Mouse (Mus musculus) limb, embryonic 14.5 days (tissue): ENCODE measurements at regions not wholly inside any gene's neighbourhood (a gene's known extent, or its start where the extent isn't known, plus 50 kb on each side); places are given as distances from the start of the nearest gene placed in this dataset.

Experiments used
- ATAC-seq: fragments of 200-750 bp; cut with Nextera tagmentation; 2 replicates; pipeline ENCODE4 v1.8.0; 2017; ENCODE audit warnings: low read depth, moderate number of reproducible peaks, moderate TSS enrichment; ENCODE audit not compliant: low FRiP score
- DNase-seq: peaks from one replicate; pipeline ENCODE4 v3.0.0-alpha.2; 2015; ENCODE audit warnings: low spot score
- H3K27ac ChIP-seq: fragments of 300-500 bp; sonication (generic); replicated peaks from 2 replicates; pipeline ENCODE4 v1.5.1; 2014; ENCODE audit warnings: low read depth, mild to moderate bottlenecking, low read length, moderate library complexity, mixed read lengths
- H3K27me3 ChIP-seq: fragments of 300-500 bp; sonication (generic); 2 replicates; pipeline ENCODE4 v1.6.1; 2014; ENCODE audit warnings: low read length, mixed read lengths; ENCODE audit not compliant: control insufficient read depth, insufficient read depth
- H3K36me3 ChIP-seq: fragments of 300-500 bp; sonication (generic); 2 replicates; pipeline ENCODE4 v1.6.1; 2014; ENCODE audit warnings: mild to moderate bottlenecking, low read length, moderate library complexity, mixed read lengths; ENCODE audit not compliant: control insufficient read depth, insufficient read depth
- H3K4me1 ChIP-seq: fragments of 300-500 bp; sonication (generic); 2 replicates; pipeline ENCODE4 v1.6.1; 2014; ENCODE audit warnings: antibody characterized with exemption, low read length, mixed read lengths; ENCODE audit not compliant: control insufficient read depth, insufficient read depth
- H3K4me2 ChIP-seq: fragments of 300-500 bp; sonication (generic); replicated peaks from 2 replicates; pipeline ENCODE4 v1.6.1; 2014; ENCODE audit warnings: low read depth, mild to moderate bottlenecking, low read length, moderate library complexity; ENCODE audit not compliant: severe bottlenecking
- H3K4me3 ChIP-seq: fragments of 300-500 bp; sonication (generic); replicated peaks from 2 replicates; pipeline ENCODE4 v1.5.1; 2014; ENCODE audit warnings: low read length
- H3K9ac ChIP-seq: fragments of 300-500 bp; sonication (generic); 2 replicates; pipeline ENCODE4 v1.6.1; 2014; ENCODE audit warnings: mild to moderate bottlenecking, low read depth, low read length, moderate library complexity; ENCODE audit not compliant: severe bottlenecking
- H3K9me3 ChIP-seq: fragments of 300-500 bp; sonication (generic); 2 replicates; pipeline ENCODE4 v1.6.1; 2016; ENCODE audit warnings: low read length; ENCODE audit not compliant: control insufficient read depth
- POLR2A ChIP-seq: fragments of 200-500 bp; IDR thresholded peaks from 2 replicates; pipeline ENCODE4 v1.8.0; 2012; ENCODE audit warnings: inconsistent platforms, mild to moderate bottlenecking, moderate library complexity, borderline replicate concordance; ENCODE audit not compliant: insufficient read depth, insufficient read length; ENCODE audit errors: extremely low read depth
- WGBS: fragments of 180-500 bp; shearing (Covaris S2); extraction: QIAGEN DNeasy Blood & Tissue Kit; methylation state at CpG from one replicate; pipeline ENCODE4 v1.1.7; 2014; 5-methylcytosine and 5-hydroxymethylcytosine counted together

- Histone ChIP-seq H3K4me1 (no peaks in the 10 kb centered on the region), H3K9me3 (no peaks in the 10 kb centered on the region), H3K9ac (no peak overlapping the region), H3K27me3 (no peaks in the 10 kb centered on the region), H3K4me2 (no peak overlapping the region), H3K27ac (no peak overlapping the region), H3K36me3 (no peaks in the 10 kb centered on the region), H3K4me3 (no peak overlapping the region)
- no peak for ATAC-seq
- TF ChIP-seq POLR2A = no peak
- no peak for DNase-seq
- WGBS = 53% methylated on average over 2 of the region's 2 CpGs
Observed at GRCm38 (mm10) chr2:8468989-8469388, 959.6 kb upstream of the Celf2 start.

- Histone ChIP-seq H3K27ac (no peak overlapping the region), H3K27me3 (no peaks in the 10 kb centered on the region), H3K36me3 (no peaks in the 10 kb centered on the region), H3K9ac (no peak overlapping the region), H3K4me3 (no peak overlapping the region), H3K9me3 (no peaks in the 10 kb centered on the region), H3K4me1 (no peaks in the 10 kb centered on the region), H3K4me2 (no peak overlapping the region)
- no peak for ATAC-seq
- TF ChIP-seq POLR2A = no peak
- no peak for DNase-seq
Observed at GRCm38 (mm10) chr2:8468351-8468750, 959.0 kb upstream of the Celf2 start.

GRCm38 (mm10) chr2:8467531-8468203 is 958.3 kb upstream of the Celf2 start:
- ATAC-seq (no peak), DNase-seq (no peak)
- Histone ChIP-seq H3K27ac (no peak overlapping the region), H3K36me3 (no peaks in the 10 kb centered on the region), H3K9ac (no peak overlapping the region), H3K4me1 (no peaks in the 10 kb centered on the region), H3K4me3 (no peak overlapping the region), H3K27me3 (no peaks in the 10 kb centered on the region), H3K4me2 (no peak overlapping the region), H3K9me3 (no peaks in the 10 kb centered on the region)
- 72% methylated on average over 2 of the region's 2 CpGs for WGBS
- TF ChIP-seq POLR2A = no peak

DNA sequence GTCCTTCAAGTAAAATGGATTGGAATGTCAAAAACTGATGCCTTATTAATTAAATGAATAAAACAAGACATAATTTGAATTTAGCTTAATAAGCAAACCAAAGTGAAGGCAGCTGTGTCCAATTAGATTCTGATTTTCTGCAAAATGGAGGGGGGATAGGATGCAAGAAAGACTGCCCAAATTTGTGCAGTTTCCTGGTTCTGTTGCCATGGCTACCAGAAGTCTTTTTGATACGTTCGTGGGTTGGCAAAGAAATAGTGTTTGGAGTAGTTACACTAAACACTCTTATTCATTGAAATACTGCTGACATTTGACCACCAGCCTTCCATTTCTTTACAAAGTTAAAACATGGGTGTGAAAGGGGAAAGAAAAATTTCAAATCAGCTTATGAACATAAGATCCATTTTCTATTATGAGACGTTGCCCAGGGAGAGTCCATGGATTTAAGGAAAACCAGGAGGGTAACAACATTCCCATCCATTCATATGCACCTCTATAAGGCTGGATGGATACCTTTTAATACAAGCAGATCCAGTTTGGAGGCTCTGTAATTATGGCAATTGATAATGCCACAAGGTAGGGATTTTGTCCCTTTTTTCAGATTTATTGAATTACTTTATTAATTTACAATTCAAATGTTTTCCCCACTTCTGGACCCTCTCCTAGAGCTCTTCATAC is 943.3 kb upstream of the Celf2 start:
- ATAC-seq (no peak), DNase-seq (no peak)
- WGBS = 58% methylated on average over 3 of the region's 3 CpGs
- Histone ChIP-seq H3K4me3 (no peak overlapping the region), H3K27ac (no peak overlapping the region), H3K27me3 (no peaks in the 10 kb centered on the region), H3K4me2 (no peak overlapping the region), H3K9ac (no peak overlapping the region), H3K9me3 (no peaks in the 10 kb centered on the region), H3K36me3 (no peaks in the 10 kb centered on the region), H3K4me1 (no peaks in the 10 kb centered on the region)
- TF ChIP-seq POLR2A = no peak

GRCm38 (mm10) chr2:8441230-8441629 is 931.9 kb upstream of the Celf2 start:
- no peak for DNase-seq
- WGBS = 75% methylated on average over 1 of the region's 1 CpGs
- no peak for TF ChIP-seq POLR2A

More at GRCm38 (mm10) chr2:8441230-8441629, 931.9 kb upstream of the Celf2 start:
- H3K4me1 ChIP-seq = no peaks in the 10 kb centered on the region
- no peak overlapping the region for H3K4me2 ChIP-seq
- H3K9ac ChIP-seq = no peak overlapping the region
- no peaks in the 10 kb centered on the region for H3K36me3 ChIP-seq
- H3K4me3 ChIP-seq = no peak overlapping the region
- H3K27ac ChIP-seq = no peak overlapping the region
- ATAC-seq = no peak
- H3K27me3 ChIP-seq = no peaks in the 10 kb centered on the region
- no peaks in the 10 kb centered on the region for H3K9me3 ChIP-seq
